Mouse (Mus musculus) liver, postnatal 0 days (tissue): ENCODE data around the gene Rpap3.

Experiments
- CTCF ChIP-seq: sonication (generic); IDR thresholded peaks from 2 replicates; pipeline ENCODE4 v1.5.1; 2016; ENCODE audit warnings: antibody characterized with exemption, low read depth
- EP300 ChIP-seq: IDR thresholded peaks from 2 replicates; pipeline ENCODE4 v1.6.1; 2016; ENCODE audit warnings: antibody characterized with exemption, low read depth, mild to moderate bottlenecking

GRCm38 (mm10) chr15:97742600-97742999 lies 37.0 kb upstream of the Rpap3 start:
- TF ChIP-seq CTCF (no peak), EP300 (no peak)
